In the genomic region with DNA sequence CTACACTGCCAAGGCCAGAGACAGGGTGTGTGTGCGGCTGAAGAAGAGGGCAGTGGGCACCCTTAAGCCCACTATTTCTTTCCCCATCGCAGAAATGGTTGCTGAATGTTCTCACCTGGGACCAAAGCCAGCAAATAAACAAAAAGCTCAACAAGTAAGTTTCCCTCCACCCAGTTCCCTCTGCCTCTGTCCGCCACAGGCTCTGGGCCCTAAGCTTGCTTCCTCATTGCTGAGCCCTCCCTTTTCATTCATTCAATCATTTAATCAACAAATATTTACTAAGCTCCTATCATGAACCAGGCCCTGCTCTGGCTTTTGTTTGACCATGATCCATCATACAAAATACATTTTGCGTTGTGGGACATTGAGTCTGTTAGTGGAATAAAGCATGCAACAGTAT, we compare ENCODE assay signal across 20 mouse cellular contexts. TPM values are rescaled to one million over a fixed set of nuclear protein-coding genes. Genes with fewer than 3 reads are reported as not detected.
"Had no signal": no experiment of that assay in that cellular context is flagged by ENCODE, and none has a peak within 500 bp of the region (broad histone marks: within the 10 kb centered on the region; RNA-seq: fewer than 3 reads in every experiment).

No protein-coding gene starts in this region.

- H3K36me3 ChIP-seq: liver, embryonic 12.5 days; lung, embryonic 15.5 days; midbrain, embryonic 13.5 days; midbrain, embryonic 15.5 days; neural tube, embryonic 12.5 days had no signal

- H3K4me3 ChIP-seq: liver, embryonic 12.5 days; lung, embryonic 15.5 days; megakaryocyte, embryonic 14.5 days; midbrain, embryonic 13.5 days; midbrain, embryonic 15.5 days; neural tube, embryonic 12.5 days had no signal

- H3K9me3 ChIP-seq: liver, embryonic 12.5 days; lung, embryonic 15.5 days; megakaryocyte, embryonic 14.5 days; midbrain, embryonic 13.5 days; midbrain, embryonic 15.5 days; neural tube, embryonic 12.5 days had no signal

- H3K27me3 ChIP-seq: liver, embryonic 12.5 days; lung, embryonic 15.5 days; midbrain, embryonic 13.5 days; midbrain, embryonic 15.5 days; neural tube, embryonic 12.5 days had no signal

- H3K4me2 ChIP-seq: liver, embryonic 12.5 days; lung, embryonic 15.5 days; midbrain, embryonic 11.5 days; midbrain, embryonic 13.5 days; midbrain, embryonic 15.5 days; neural tube, embryonic 12.5 days had no signal

- ATAC-seq: liver, embryonic 12.5 days; lung, postnatal 0 days; midbrain, embryonic 13.5 days; midbrain, embryonic 15.5 days had no signal

- H3K27ac ChIP-seq: liver, embryonic 12.5 days; liver, embryonic 14.5 days; lung, embryonic 15.5 days; macrophage; midbrain, embryonic 13.5 days; midbrain, embryonic 15.5 days; neural tube, embryonic 12.5 days had no signal

- H3K9ac ChIP-seq: liver, embryonic 12.5 days; liver, embryonic 14.5 days; lung, embryonic 15.5 days; midbrain, embryonic 13.5 days; midbrain, embryonic 15.5 days; neural tube, embryonic 12.5 days had no signal

- DNase-seq: lung, adult 2 months; lung, postnatal 14 days; lung, postnatal 36 days; right cerebral cortex, postnatal 14 days; thymus, adult 2 months; thymus, postnatal 25 days; thymus, postnatal 4 days had no signal

- H3K4me1 ChIP-seq: liver, embryonic 12.5 days; lung, embryonic 15.5 days; megakaryocyte, embryonic 14.5 days; midbrain, embryonic 13.5 days; midbrain, embryonic 15.5 days; neural tube, embryonic 12.5 days had no signal

RNA-seq across cellular contexts. Expression of gene Scnn1g, which starts 29.0 kb away (rescaled TPM):
- polyA plus RNA-seq: liver, adult 2 months; liver, embryonic 12.5 days; liver, embryonic 14.5 days; liver, embryonic 16.5 days; macrophage; midbrain, embryonic 11.5 days; midbrain, embryonic 13.5 days; midbrain, embryonic 15.5 days; neural tube, embryonic 14.5 days had no signal
